Mouse (Mus musculus) lung, embryonic 16.5 days (tissue): ENCODE results near the gene Zscan4-ps3. TPM values are rescaled to one million over a fixed set of nuclear protein-coding genes. Genes with fewer than 3 reads are reported as not detected.
"Not testable (repeated sequence)": the region's sequence is repeated elsewhere in the genome, so short reads cannot be mapped to it uniquely, and the experiment has no call there.

Experiments
- ATAC-seq: fragments of 200-750 bp; cut with Nextera tagmentation; 2 replicates; pipeline ENCODE4 v1.8.0; 2017; ENCODE audit warnings: low read depth, mild to moderate bottlenecking, moderate library complexity
- H3K27ac ChIP-seq: fragments of 300-500 bp; sonication (generic); 2 replicates; pipeline ENCODE4 v1.5.1; 2014; ENCODE audit warnings: mild to moderate bottlenecking, control low read depth, low read length
- H3K27me3 ChIP-seq: fragments of 300-500 bp; sonication (generic); 2 replicates; pipeline ENCODE4 v1.6.1; 2014; ENCODE audit warnings: low read depth, low read length, mixed read lengths; ENCODE audit not compliant: control insufficient read depth, insufficient read depth
- H3K36me3 ChIP-seq: fragments of 300-500 bp; sonication (generic); 2 replicates; pipeline ENCODE4 v1.6.1; 2014; ENCODE audit warnings: low read length; ENCODE audit not compliant: control insufficient read depth, insufficient read depth
- H3K4me1 ChIP-seq: fragments of 300-500 bp; sonication (generic); replicated peaks from 2 replicates; pipeline ENCODE4 v1.6.1; 2014; ENCODE audit warnings: low read length, mixed read lengths; ENCODE audit not compliant: control insufficient read depth, insufficient read depth
- H3K4me2 ChIP-seq: fragments of 300-500 bp; sonication (generic); 2 replicates; pipeline ENCODE4 v1.6.1; 2014; ENCODE audit warnings: low read depth, low read length, control low read depth
- H3K4me3 ChIP-seq: fragments of 300-500 bp; sonication (generic); 2 replicates; pipeline ENCODE4 v1.5.1; 2014; ENCODE audit warnings: mild to moderate bottlenecking, low read length, control low read depth
- H3K9ac ChIP-seq: fragments of 300-500 bp; sonication (generic); 2 replicates; pipeline ENCODE4 v1.6.1; 2014; ENCODE audit warnings: low read length, control low read depth
- H3K9me3 ChIP-seq: fragments of 300-500 bp; sonication (generic); 2 replicates; pipeline ENCODE4 v1.6.1; 2016; ENCODE audit warnings: low read length; ENCODE audit not compliant: control insufficient read depth
- WGBS: fragments of 180-500 bp; shearing (Covaris S2); extraction: QIAGEN DNeasy Blood & Tissue Kit; methylation state at CpG from one replicate; pipeline ENCODE4 v1.1.7; 2014; 5-methylcytosine and 5-hydroxymethylcytosine counted together
- polyA plus RNA-seq: library from polyadenylated mRNA; unstranded; fragments of >200 nt; fragmentation: Nextera tagmentation; extraction: Ambion mirVana; gene quantifications from 2 replicates; pipeline ENCODE4 v1.2.1, GENCODE M21; 2015

The Zscan4-ps3 gene
- not detected in 2 replicates for polyA plus RNA-seq

GRCm38 (mm10) chr7:11609008-11609407, at the start of gene Zscan4-ps3:
Gene Zscan4-ps3, plus strand, starts transcription at chr7:11609308.
- not testable (repeated sequence) for H3K4me1 ChIP-seq, H3K9me3 ChIP-seq, ATAC-seq, H3K27me3 ChIP-seq, H3K4me2 ChIP-seq, H3K4me3 ChIP-seq, H3K27ac ChIP-seq, H3K36me3 ChIP-seq, H3K9ac ChIP-seq
- WGBS: 72% methylated on average over 2 of the region's 2 CpGs

- not testable (repeated sequence) for H3K4me2 ChIP-seq, H3K27me3 ChIP-seq, H3K4me3 ChIP-seq, H3K4me1 ChIP-seq, H3K27ac ChIP-seq, H3K9ac ChIP-seq, H3K9me3 ChIP-seq, ATAC-seq, H3K36me3 ChIP-seq
- WGBS: 8% methylated on average over 8 of the region's 8 CpGs
Measured at GRCm38 (mm10) chr7:11617082-11617481, 8.0 kb downstream of the Zscan4-ps3 start.

Other genes starting within 250 kb of the Zscan4-ps3 start
- gene Zscan4f, start 211.4 kb upstream of the Zscan4-ps3 start, polyA plus RNA-seq: not detected in 2 replicates
- not detected in 2 replicates for gene Zscan4-ps2, start 95.0 kb upstream of the Zscan4-ps3 start, polyA plus RNA-seq
- gene Vmn1r72, start 70.8 kb downstream of the Zscan4-ps3 start, polyA plus RNA-seq: not detected in 2 replicates
- not detected in 2 replicates for gene Vmn1r73, start 121.0 kb downstream of the Zscan4-ps3 start, polyA plus RNA-seq
- not detected in 2 replicates for gene Vmn1r74, start 224.7 kb downstream of the Zscan4-ps3 start, polyA plus RNA-seq